Mouse (Mus musculus): ENCODE data around the gene Ubr2. TPM values are rescaled to one million over a fixed set of nuclear protein-coding genes. Genes with fewer than 3 reads are reported as not detected.

Gene Ubr2
- total RNA-seq, 2 experiments from 2014 or later, result 84.2 to 89.3 TPM

- intact Hi-C loops (cut with DNase I), result loop anchor here (1.0 to 5.0 kb wide), 2 partner anchors 32 to 81 kb away; no protein-coding TSS in a partner anchor
- DNase-seq, result peak in 1 of 2 experiments; percentile 44
These were observed 121.7 kb downstream of the Ubr2 start for GRCm38 (mm10) chr17:46888511-46889212.

GRCm38 (mm10) chr17:46885910-46886643, 124.3 kb downstream of the Ubr2 start:
- no peak for DNase-seq
- intact Hi-C loops (cut with DNase I), result loop anchor here (5.0 kb wide), 1 partner anchor 79 kb away; no protein-coding TSS in a partner anchor

DNA sequence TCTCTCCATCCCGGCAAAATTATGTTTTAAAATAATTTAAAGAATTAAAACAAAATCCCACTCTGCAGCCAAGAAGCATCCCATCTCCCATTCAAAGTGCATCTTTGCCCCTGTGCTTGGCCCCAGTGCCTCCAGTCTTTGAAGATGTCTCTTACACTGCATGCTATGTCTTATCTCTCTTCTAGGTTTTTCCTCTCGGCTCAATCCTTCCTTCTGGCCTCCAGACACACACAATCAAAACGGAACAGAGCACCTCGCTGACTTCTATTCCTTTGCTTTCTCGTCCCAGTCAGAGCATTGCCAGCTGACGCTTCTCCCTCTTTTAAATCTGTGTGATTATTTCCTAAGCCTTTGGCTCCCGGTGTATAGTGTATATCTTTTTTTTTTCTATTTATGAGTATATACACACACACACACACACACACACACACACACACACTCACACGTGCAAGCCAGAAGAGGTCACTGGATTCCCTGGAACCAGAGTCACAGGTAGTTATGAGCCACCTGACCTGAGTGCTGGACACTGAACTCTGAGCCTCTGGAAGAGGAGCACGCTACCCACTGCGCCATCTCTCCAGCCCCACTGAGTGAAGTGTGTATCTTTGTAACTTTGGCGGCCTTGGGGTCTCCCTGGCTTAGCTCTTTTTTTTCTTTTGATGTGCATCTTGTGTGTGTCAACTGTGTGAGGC, 125.0 kb downstream of the Ubr2 start:
- no peak for DNase-seq
- intact Hi-C loops (cut with DNase I), result loop anchor here (5.0 kb wide), 1 partner anchor 78 kb away; no protein-coding TSS in a partner anchor

DNA sequence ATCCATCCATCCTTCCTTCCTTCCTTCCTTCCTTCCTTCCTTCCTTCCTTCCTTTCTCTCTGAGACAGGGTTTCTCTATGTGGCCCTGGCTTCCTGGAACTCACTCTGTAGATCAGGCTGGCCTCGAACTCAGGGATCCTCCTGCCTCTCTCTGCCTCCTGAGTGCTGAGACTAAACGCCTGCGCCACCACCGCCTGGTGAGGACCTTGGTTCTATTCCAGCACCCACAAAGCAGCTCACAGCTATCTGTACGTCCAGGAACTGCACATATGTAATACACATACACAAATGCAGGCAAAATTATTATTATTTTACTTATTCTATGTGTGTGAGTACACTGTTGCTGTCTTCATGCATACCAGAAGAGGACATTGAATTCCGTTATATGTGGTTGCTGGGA, 125.6 kb downstream of the Ubr2 start:
- no peak for DNase-seq
- intact Hi-C loops (cut with DNase I), result loop anchor here (5.0 kb wide), 1 partner anchor 77 kb away; no protein-coding TSS in a partner anchor

DNA sequence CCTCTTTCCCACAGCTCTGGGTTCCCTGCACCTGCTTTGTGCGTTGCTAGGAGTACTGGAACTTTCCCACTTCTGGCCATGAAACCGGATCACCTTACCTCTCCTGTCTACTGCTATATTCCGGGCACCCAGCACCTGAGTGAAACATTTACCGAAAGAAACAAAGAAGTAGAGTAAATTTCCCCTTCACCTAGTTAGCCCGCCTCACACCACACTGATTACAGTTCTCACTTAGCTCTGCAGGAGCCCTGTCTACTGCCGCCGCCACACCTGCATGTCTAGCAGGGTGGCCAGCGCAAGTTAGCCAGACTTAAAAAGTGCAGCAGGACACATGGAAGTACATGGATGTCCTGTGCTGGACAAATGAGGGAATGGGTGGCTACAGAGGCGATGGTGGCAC, 127.2 kb downstream of the Ubr2 start:
- no peak for DNase-seq
- intact Hi-C loops (cut with DNase I), result no loop called here

DNA sequence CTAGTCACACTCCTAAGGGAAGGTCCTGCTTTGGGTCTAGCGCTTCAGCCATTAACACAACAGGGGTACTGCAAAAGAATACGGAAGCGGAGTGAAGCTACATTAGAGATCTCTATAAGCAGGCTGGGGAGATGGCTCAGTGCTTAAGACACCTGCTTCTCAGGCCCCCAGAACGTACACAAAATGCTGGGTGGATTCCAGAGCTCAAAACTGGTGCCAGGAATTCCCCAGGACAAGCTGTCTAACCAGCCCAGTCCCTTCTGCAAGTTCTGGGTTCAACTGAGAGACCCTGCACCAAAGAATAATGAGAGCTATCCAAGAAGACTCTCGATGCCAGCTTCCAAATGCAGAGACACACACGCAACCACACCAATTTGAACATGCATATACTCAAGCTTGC, 128.6 kb downstream of the Ubr2 start:
- intact Hi-C loops (cut with DNase I), result no loop called here
- no peak for DNase-seq

- intact Hi-C loops (cut with DNase I), result no loop called here
- no peak for DNase-seq
These were observed 130.0 kb downstream of the Ubr2 start for GRCm38 (mm10) chr17:46880322-46880721.

DNA sequence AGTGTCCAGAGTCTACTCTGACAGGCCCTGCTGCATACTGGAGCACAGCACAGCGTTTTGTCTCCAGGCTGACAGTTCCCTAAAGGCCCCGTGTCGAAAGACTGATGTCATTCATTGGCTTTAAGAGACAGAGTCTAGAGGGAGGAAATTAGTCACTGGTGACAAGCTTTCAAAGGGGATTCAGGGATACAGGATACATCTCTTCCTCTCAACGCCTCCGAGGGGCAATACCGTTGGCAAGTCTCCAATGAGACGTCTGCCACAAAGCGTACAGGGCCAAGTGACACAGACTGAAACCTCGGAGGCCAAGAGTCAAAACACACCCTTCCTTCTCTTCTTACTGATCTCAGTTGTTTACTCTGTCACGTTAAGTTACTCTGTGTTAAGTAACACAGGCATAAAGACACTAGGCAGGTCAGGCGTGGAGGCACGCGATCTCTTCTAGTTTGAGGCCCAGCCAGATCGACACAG, 130.5 kb downstream of the Ubr2 start:
- peak; percentile 66 to 79 for DNase-seq
- intact Hi-C loops (cut with DNase I), result no loop called here

Other genes with a start within 250 kb of the Ubr2 start
- not detected for gene Ptcra, start 246.8 kb downstream of the Ubr2 start, total RNA-seq (2021)
- gene 2310039H08Rik, start 237.9 kb downstream of the Ubr2 start, total RNA-seq (2021), result 10 to 100 TPM; 25.4 to 27.6 TPM
- 10 to 100 TPM; 54.2 to 55.4 TPM for gene Rpl7l1, start 227.9 kb downstream of the Ubr2 start, total RNA-seq (2021)
- gene Bicral, start 152.1 kb downstream of the Ubr2 start, total RNA-seq (2021), result 10 to 100 TPM; 14.9 to 15.3 TPM
- 10 to 100 TPM; 15.9 to 16.6 TPM for gene Tbcc, start 119.9 kb downstream of the Ubr2 start, total RNA-seq (2021)
- not detected for gene Prph2, start 100.1 kb downstream of the Ubr2 start, total RNA-seq (2021)

Measured in heart, postnatal 36 days (tissue).